Mouse (Mus musculus): ENCODE measurements around the gene Zdhhc14.

Zdhhc14 gene

GRCm38 (mm10) chr17:5765746-5766145, 273.4 kb downstream of the Zdhhc14 start:
- POLR2A ChIA-PET = interaction anchor here in 1 of 4 experiments (1.6 kb wide), 1 partner anchor 12 kb away, joined by 3 read pairs; no protein-coding TSS in a partner anchor
- CTCF ChIA-PET = no interaction called here

- POLR2A ChIA-PET = no interaction called here
- CTCF ChIA-PET = interaction anchor here in 1 of 4 experiments (1.5 kb wide), 1 partner anchor 27 kb away, joined by 4 read pairs; no protein-coding TSS in a partner anchor
These were observed 275.9 kb downstream of the Zdhhc14 start for GRCm38 (mm10) chr17:5768164-5768705.

DNA sequence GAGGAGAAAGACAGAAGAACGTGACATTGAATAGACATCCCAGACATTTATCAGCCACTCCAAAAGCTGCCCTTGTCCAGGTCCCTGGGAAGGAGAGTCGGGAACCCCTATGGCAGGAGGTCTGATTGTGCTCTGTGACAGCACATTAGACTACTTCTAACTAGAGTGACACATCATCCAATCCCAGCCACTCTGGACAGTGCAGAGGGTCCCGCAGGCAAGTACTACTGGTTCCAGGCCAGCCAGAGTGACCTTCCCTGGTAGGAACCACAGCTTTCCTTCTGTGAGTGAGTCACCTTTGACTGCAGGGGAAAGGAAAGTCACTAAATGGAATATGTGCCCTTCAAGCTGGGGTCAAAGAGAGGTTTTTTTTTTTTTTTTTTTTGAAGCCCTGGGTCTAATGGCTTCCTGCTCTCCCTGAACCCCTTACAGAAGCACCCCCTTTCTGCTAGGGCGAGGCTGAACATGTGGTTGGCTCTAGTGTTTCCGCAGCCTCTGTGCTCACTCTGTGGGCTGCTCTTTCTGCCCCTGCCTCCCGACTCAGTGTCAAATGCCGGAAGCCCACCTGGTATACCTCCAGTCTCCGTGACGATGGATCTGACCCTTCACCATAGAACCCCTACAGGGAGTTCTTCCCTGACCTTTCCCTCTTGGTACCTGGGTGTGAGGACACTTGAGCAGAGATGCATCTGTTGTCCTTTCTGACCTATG, 276.6 kb downstream of the Zdhhc14 start:
- POLR2A ChIA-PET = interaction anchor here in 1 of 4 experiments (0.9 to 1.0 kb wide), 2 partner anchors 13 to 14 kb away, joined by 4 to 5 read pairs; no protein-coding TSS in a partner anchor
- CTCF ChIA-PET = interaction anchor here in 2 of 4 experiments (0.9 to 1.5 kb wide), 3 partner anchors 27 to 122 kb away, joined by 3 to 8 read pairs (median 4); no protein-coding TSS in a partner anchor

DNA sequence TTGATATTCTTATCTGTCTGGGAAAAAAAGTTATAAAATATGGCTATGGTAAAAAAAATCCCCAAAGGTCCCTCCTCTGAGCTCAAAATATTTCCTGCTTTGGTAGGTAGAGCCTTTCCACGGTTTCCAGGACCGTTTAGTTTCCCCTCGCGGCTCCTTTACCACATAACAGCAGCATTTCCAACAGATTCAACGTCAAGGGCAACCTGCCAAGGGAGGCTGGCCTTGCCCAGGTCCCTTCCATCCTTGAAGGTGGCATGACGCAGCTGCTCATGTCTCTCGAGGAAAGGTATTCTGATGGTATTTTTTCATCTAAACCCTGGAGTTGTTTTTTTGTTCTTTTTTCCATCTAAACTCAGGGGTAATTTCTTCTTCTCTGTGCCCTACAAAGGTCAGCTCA, 277.4 kb downstream of the Zdhhc14 start:
- CTCF ChIA-PET = interaction anchor here in 3 of 4 experiments (0.7 to 1.1 kb wide), 3 partner anchors 26 to 121 kb away, joined by 3 to 8 read pairs (median 3); no protein-coding TSS in a partner anchor
- POLR2A ChIA-PET = interaction anchor here in 3 of 4 experiments (0.6 to 1.4 kb wide), 9 partner anchors 10 to 392 kb away, joined by 3 to 7 read pairs (median 4); no protein-coding TSS in a partner anchor

DNA sequence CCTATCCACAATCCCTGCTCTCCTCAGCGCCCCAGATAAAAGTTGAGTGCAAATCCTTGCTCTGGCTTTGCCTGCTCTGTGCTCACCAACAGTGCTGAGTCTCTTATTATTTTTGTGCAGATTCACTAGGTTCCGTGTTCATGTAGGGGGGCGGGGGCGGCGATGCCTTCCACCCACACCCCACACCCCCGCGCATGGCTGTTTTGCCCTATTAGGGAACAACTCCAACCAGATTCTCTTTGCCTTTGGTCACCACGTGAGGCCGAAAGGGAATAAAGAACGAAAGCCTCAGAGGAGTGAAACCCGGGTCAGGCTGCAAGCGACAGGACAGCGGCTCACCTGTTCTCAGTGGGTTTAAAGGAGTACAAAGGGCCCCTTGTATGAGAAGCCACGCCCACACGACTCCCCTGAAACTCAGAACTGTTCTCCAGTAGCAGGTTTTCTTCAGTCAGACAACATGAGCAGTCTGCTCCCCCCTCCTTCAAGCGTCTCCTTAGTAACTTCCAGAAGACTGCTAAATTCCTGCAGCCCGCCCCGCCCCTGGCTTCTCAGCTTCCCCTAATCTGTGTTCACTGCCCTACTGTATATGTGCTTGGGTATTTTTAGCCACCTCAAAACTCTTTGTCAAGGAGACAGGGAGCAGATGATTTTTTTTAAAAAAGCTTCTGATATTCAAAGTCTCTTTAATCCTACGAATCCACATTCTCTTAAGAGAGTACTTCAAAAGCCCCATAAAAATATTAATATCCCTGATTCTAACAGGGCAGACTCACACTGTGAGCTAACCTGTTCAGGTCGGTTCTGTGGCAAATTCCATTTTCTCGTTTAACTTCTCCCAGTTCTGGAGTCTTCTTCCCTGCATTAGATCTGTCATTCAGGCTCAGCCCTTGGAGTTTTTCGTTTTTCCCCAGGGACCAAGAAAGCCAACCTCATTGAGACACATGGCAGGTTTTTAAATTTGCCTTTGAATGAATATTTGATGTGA, 278.2 kb downstream of the Zdhhc14 start:
- CTCF ChIA-PET = interaction anchor here (0.6 to 1.2 kb wide), 8 partner anchors 25 to 154 kb away, joined by 3 to 13 read pairs (median 3); no protein-coding TSS in a partner anchor
- POLR2A ChIA-PET = interaction anchor here in 3 of 4 experiments (0.6 to 1.4 kb wide), 16 partner anchors 9 to 393 kb away, joined by 3 to 7 read pairs (median 4); no protein-coding TSS in a partner anchor

- CTCF ChIA-PET = no interaction called here
- POLR2A ChIA-PET = interaction anchor here in 2 of 4 experiments (2.0 to 2.1 kb wide), 2 partner anchors 10 kb away, joined by 6 read pairs; no protein-coding TSS in a partner anchor
These were observed 288.0 kb downstream of the Zdhhc14 start for GRCm38 (mm10) chr17:5780213-5780975.

GRCm38 (mm10) chr17:5785238-5785637, 292.9 kb downstream of the Zdhhc14 start:
- CTCF ChIA-PET = no interaction called here
- POLR2A ChIA-PET = interaction anchor here in 1 of 4 experiments (1.2 to 1.7 kb wide), 2 partner anchors 14 to 23 kb away, joined by 4 to 5 read pairs; no protein-coding TSS in a partner anchor

DNA sequence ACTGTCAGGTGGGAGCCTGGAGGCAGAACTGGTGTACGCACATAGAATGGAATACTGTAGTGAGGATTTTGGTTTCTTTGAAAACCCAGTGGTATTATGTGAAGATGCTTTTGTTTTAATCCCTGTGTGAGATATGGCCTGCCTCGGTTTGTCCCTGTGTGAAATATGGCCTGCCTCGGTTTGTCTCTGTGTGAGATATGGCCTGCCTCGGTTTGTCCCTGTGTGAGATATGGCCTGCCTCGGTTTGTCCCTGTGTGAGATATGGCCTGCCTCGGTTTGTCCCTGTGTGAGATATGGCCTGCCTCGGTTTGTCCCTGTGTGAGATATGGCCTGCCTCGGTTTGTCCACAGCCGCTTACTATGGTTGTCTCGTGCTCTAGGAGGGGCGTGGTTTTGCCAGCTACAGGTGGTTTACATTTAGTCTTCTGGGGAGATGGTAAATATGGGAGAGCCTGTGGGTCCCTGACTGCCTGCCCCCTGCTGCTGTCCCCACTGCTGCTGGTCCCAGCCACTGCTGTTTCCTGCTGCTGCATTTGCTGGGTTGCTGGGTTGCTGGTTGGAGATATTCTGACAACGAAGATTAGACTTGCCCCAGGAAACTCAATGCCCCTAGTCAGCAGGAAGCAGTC, 299.9 kb downstream of the Zdhhc14 start:
- POLR2A ChIA-PET = interaction anchor here in 1 of 4 experiments (0.9 kb wide), 1 partner anchor 17 kb away, joined by 3 read pairs; no protein-coding TSS in a partner anchor
- CTCF ChIA-PET = interaction anchor here in 1 of 4 experiments (1.1 kb wide), 2 partner anchors 9 to 352 kb away, joined by 3 read pairs; partner anchors contain the start of gene Tmem242

GRCm38 (mm10) chr17:5793593-5793992, 301.2 kb downstream of the Zdhhc14 start:
- ChIA-PET CTCF (interaction anchor here in 2 of 4 experiments (0.6 to 1.4 kb wide), 4 partner anchors 93 to 353 kb away, joined by 3 read pairs; partner anchors contain the start of gene Tmem242 (in 1 of the 2)), POLR2A (interaction anchor here in 2 of 4 experiments (0.6 to 1.6 kb wide), 3 partner anchors 10 to 97 kb away, joined by 3 to 4 read pairs (median 3); no protein-coding TSS in a partner anchor)

- POLR2A ChIA-PET = interaction anchor here in 3 of 4 experiments (0.5 to 1.6 kb wide), 4 partner anchors 11 to 184 kb away, joined by 3 to 5 read pairs (median 4); no protein-coding TSS in a partner anchor
- CTCF ChIA-PET = interaction anchor here in 2 of 4 experiments (1.3 to 2.3 kb wide), 4 partner anchors 41 to 187 kb away, joined by 3 to 7 read pairs (median 4); no protein-coding TSS in a partner anchor
These were observed 301.9 kb downstream of the Zdhhc14 start for GRCm38 (mm10) chr17:5794276-5794675.

DNA sequence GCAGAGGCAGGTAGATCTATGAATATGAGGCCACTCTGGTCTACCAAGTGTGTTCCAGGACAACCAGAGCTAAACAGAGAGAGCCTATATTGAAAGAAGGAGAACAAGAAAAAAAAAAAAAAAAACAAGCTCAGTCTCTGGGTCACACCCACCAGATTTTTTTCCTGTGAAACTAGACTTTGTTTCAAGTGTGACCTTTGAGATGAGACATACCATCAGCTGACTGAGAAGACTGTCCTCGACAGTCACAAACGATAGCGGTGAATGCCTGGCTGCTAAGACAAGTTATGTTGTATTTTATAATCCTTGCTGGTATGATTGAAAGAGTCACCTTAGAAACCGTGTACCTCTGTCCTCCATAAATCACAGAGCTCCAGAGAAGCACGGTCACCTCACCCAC, 303.0 kb downstream of the Zdhhc14 start:
- CTCF ChIA-PET = interaction anchor here (0.6 to 4.7 kb wide), 61 partner anchors 8 to 396 kb away, joined by 3 to 53 read pairs (median 4); partner anchors contain the start of gene Tmem242 (in 1 of the 4)
- POLR2A ChIA-PET = interaction anchor here in 3 of 4 experiments (0.6 to 1.7 kb wide), 11 partner anchors 22 to 356 kb away, joined by 3 to 6 read pairs (median 3); partner anchors contain the start of gene Tmem242 (in 1 of the 3)

- ChIA-PET POLR2A (interaction anchor here (0.6 to 1.7 kb wide), 15 partner anchors 23 to 356 kb away, joined by 3 to 7 read pairs (median 3); partner anchors contain the start of gene Tmem242 (in 1 of the 4)), CTCF (interaction anchor here (0.5 to 4.7 kb wide), 65 partner anchors 9 to 397 kb away, joined by 3 to 53 read pairs (median 4); partner anchors contain the start of gene Tmem242 (in 1 of the 4))
These were observed 303.5 kb downstream of the Zdhhc14 start for GRCm38 (mm10) chr17:5795878-5796277.

GRCm38 (mm10) chr17:5797124-5797760, 304.9 kb downstream of the Zdhhc14 start:
- CTCF ChIA-PET = interaction anchor here in 3 of 4 experiments (0.6 to 4.7 kb wide), 10 partner anchors 45 to 252 kb away, joined by 3 to 53 read pairs (median 8); no protein-coding TSS in a partner anchor
- POLR2A ChIA-PET = interaction anchor here in 2 of 4 experiments (0.6 to 1.7 kb wide), 6 partner anchors 16 to 200 kb away, joined by 3 to 6 read pairs (median 4); no protein-coding TSS in a partner anchor

DNA sequence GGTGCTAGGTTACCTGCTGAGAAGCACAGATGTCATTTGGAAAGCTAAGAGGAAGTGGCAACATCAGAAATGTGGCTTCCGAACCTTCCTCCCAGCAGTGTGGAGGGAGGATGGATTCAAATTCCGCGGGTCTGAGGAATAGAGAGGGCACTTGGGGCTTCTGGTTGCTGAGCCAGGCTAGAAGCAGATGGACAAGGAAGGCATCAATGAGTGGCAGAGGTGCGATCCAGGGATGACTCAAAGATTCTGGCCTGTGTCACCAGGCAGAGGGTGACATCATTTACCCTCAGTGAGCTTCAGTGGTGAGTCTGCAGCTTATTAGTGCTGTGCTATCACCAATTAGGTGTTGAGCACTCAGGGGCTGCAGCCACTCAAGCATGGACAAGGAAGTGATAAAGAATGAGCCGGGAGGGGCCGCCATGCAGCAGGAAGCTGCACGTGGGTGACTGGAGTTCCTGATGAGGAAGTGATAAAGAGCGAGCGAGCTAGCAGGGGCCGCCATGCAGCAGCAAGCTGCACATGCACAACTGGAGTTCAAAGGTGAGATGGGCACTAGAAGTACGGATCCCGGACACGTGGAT, 306.0 kb downstream of the Zdhhc14 start:
- CTCF ChIA-PET = interaction anchor here (0.6 to 4.7 kb wide), 7 partner anchors 88 to 581 kb away, joined by 3 to 53 read pairs (median 6); no protein-coding TSS in a partner anchor
- POLR2A ChIA-PET = interaction anchor here in 3 of 4 experiments (0.7 to 2.0 kb wide), 7 partner anchors 11 to 106 kb away, joined by 3 to 6 read pairs (median 3); no protein-coding TSS in a partner anchor

- CTCF ChIA-PET = interaction anchor here in 3 of 4 experiments (0.6 to 4.7 kb wide), 7 partner anchors 87 to 369 kb away, joined by 3 to 53 read pairs (median 6); no protein-coding TSS in a partner anchor
- POLR2A ChIA-PET = interaction anchor here in 3 of 4 experiments (0.7 to 2.0 kb wide), 5 partner anchors 11 to 92 kb away, joined by 3 to 6 read pairs (median 3); no protein-coding TSS in a partner anchor
These were observed 306.5 kb downstream of the Zdhhc14 start for GRCm38 (mm10) chr17:5798900-5799299.

Data from embryonic stem cell, embryonic (primary cell).